Mouse (Mus musculus) gastrocnemius, postnatal 10 days (tissue): ENCODE results near the gene Fam221b. TPM values are rescaled to one million over a fixed set of nuclear protein-coding genes. Genes with fewer than 3 reads are reported as not detected.

Source experiments
- DNase-seq: peaks from one replicate; pipeline ENCODE4 v3.0.0; 2021; ENCODE audit warnings: mixed read lengths
- long read RNA-seq, 2 experiments: library from polyadenylated mRNA; stranded (forward); transcript quantifications; one replicate each; pipeline ENCODE4 v2.0.0; 2021
- total RNA-seq, 2 experiments: library from RNA; stranded (reverse); gene quantifications; 2 replicates each; pipeline ENCODE4 v1.2.3; 2021

The Fam221b gene
- total RNA-seq: under 1 TPM; 0.18 to 0.26 TPM
- long read RNA-seq, experiment 1: 0 reads
- long read RNA-seq, experiment 2: 0 reads

DNA sequence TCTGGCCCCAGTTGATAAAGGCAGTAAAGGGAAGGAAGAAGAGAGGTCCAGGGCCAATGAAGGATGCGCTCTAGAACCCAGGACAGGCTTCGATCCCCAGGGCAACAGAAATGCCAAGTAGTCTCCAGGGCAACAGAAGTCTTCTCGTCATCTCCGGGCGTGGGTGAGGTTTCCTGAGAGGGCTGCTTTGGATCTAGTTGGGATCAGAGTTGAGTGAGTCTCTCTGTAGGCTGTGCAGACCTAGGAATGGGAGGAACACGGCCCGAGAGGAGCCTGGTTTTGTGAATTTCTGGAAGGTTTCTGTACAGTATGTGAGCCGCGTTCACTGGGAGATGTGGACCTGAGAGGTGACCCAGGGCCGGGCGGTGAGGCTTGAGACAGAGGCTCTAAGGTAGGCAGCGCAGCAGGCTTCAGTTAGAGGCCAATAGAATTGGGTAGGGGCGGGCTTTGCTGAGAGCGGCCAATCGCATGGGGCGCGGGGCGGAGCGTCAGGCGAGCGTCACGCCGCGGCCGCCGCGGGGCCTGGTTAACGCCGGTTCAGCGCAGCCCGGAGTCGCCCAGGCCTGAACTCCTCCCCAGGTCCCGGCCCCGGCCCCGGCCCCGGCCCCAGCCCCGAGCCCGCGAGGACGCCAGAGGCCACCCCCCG lies at the start of gene Fam221b, which contains the start of gene Tmem8b:
TSS of gene Fam221b (minus strand) at position 364 of the 646 bp plus-strand sequence.
TSS of gene Tmem8b (plus strand) at position 190 of the 646 bp plus-strand sequence.
- DNase-seq: peak; percentile 89

DNA sequence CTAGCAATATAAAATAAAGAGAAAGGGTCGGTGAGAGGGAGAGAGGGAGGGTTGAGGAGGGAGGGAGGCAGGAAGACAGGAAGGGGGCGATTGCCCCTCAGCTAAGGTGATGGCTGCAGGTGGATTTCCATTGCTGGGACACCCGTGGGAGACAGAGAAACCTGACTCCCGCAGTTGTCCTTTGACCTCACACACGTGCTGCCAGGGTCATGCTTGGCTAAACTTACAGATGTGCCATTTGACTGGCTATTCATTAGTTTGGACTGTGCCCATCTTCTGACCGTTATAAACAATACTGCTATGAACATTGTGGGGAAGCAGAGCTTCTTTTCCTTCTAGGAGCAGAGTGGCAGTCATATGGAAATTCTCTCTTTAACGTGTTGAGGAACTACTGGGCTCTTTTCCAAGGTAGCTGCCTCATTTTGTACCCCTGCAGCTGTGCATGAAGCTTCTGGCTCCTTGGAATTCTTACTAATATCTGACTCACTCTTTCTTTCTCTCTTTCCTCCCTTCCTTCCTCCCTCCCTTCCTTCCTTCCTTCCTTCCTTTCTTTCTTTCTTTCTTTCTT lies 44.8 kb upstream of the Fam221b start:
- no peak for DNase-seq

DNA sequence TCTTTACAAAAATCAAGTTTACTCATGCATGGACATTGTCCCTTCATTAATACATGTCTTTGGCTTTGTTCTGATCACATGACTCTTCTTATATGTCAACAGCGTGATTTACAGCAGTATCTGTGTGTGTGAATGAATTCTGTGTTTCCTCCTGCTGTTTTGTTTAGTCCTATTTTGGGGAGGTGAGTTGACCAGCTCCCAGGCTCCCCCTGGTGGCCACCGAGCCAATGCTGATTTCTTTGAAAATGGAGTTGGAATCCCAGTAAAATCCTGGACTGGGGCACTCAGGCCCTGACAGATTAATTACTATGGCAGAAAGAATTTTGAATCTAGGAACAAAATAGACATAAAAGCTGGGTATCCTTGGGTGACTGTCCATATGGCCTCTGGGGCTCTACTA lies 42.9 kb upstream of the Fam221b start:
- peak; percentile 93 for DNase-seq

DNA sequence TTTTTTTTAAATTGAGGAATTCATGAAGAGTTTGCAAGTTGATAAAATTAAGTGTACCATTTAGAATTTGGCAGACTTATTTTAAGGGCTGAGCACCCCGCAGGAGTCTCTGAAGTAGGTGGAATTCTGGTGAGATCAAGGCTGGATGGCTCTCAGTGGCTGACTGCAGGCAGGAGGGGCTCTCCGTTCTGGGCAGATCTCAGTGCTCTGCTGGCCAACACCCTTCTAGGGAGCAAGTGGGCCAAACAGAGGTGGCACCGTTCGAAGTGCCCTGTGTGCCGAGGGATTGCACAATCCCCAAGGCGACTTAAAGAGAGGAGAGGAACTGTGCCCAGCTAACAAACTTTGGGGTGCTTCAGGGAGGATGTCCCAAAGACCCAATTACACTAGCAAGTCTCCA lies 40.9 kb upstream of the Fam221b start, which contains the start of gene Olfr71:
TSS of gene Olfr71 (minus strand) at position 387 of the 400 bp plus-strand sequence.
- DNase-seq: no peak

DNA sequence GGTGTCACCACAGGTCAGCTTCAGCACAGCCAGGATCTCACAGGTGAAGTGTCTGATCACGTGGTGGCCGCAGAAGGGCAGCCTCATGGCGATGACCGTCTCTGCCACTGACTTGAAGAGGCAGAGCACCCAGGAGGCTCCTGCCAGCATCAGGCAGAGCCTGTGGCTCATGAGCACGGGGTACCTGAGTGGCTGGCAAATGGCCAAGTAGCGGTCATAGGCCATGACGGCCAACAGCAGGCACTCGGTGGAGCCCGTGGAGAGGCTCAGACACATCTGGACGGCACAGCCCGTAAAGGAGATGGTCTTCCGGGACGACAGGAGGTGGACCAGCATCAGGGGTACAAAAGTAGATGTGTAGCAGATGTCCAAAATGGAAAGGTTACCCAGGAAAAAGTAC lies 37.0 kb upstream of the Fam221b start:
- DNase-seq: no peak

DNA sequence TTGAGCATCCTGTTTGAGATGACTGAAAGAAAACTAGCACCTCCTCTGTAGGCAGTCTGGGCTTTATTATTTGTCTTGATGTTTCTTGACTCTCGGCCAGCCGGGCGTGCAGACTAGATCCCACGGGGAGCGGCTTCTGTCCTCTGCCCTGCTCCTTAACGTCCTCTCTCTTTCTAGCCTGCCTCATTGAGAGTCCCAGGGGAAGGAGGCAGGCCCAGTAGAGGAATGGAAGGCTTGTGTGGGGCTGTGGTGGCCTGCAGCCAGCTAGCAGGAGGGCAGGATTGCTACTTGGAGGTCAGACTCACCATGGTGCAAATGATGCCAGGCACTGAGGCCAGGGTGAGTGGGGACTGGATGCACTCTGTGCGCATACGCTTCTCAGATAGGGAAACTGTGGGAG lies 34.9 kb upstream of the Fam221b start:
- DNase-seq: no peak

DNA sequence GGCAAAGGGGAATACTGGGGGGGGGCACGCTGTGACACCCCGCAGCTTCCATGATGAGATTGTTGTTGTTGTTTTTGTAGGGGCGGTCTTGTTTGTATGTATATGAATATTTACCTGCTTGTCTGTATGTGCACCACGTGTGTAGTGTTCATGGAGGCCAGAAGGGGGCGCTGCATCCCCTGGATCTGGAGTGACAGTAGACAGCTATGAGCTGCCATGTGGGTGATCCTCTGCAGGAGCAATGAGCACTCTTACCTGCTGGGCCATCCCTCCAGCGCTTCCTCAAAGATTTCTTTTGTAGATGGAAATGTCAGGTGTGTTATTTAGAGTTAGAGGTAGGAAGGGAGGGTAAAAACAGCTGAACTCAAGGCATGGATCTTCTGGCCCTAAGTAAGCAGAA lies 34.5 kb upstream of the Fam221b start:
- DNase-seq: no peak

DNA sequence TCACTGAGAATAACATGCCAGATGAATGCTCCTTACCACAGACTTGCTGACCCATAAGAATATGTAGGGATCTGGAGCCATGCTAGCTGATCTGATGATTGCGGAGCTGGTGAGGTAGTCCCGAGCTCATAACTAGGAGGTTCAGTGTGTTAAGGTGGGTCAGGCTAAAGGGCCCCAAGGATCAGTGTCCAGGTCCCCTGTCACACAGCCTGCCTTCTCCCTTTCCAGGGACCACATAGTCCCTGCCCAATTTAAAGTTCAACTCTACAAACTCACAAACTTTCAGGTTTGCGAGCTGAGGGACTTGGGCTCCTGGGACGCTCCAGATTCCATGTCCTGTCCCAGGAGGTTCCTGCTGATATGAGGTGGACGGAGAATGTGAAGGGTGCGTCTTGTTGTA lies 31.8 kb upstream of the Fam221b start, which contains the start of gene Olfr70:
TSS of gene Olfr70 (minus strand) at position 101 of the 400 bp plus-strand sequence.
- DNase-seq: no peak

DNA sequence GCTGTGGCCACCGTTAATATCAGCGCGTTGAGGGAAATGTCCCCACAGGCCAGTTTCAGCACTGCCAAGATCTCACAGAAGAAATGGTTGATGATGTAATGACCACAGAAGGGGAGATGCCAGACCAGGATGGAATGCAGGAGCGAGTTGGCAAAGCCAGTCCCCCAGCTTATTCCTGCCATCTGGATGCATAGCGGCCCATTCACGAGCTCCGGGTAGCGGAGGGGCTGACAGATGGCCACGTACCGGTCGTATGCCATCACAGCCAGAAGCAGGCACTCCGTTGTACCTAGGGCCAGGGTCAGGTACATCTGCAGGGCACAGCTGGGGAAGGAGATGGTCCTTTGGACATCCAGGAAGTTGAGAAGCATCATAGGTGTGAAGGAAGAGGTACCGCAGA lies 27.6 kb upstream of the Fam221b start:
- DNase-seq: no peak

DNA sequence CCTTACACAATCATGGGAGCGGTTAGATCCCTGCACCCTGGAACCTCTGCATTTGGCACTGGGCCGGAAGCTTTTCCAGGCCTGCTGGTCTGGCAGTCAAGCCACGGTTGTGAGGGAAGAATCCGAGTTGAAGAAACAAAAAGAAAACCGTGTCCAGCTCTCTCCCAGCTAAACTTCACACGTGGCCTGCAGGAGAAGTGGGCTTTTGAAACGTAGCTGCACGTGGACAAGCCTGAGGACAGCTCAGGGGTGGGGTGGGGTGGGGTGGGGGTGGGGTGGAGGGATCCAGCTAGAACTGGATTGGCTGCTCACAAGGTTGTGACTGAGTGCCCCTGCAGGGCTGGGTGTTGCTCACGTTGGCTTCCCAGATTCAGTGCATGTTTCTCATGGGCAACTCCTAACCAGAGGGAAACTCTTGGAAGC lies 26.3 kb upstream of the Fam221b start:
- DNase-seq: peak; percentile 59

DNA sequence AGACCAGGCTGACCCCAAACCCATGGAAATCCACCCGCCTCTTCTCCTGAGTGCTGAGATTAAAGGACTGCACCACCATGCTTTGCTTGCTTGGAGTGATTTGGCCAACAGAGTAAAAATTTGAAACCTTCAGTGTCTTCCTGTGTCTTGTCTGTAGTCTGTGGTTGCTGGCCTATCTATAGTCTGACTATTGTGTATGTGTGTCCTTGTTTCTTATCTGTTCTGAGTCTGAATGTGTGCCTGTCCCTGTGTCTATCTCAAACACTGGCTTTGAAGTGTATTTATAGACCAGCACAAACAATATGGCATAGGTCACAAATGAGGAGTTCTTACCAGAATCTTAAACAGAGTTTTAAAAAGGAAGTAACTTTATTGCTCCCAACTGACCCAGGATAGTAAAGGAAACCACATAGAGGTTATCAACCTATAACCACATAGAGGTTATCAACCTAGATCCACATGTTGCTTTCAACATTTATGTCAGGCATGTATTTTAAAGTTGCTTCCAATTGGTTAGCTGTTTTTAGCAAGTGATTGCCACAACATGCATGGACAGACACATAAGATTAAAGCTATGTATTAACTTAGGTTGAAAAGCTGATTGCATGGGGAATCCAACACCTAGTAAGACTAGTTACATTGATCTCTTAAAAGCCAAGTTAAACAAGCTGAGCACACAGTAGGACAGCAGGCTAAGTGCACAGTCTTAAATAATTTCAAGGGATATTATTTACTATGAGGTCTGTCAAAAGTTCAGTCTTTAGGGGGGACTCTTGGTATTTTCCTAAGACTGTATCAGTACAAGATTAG lies 25.7 kb upstream of the Fam221b start:
- DNase-seq: no peak

DNA sequence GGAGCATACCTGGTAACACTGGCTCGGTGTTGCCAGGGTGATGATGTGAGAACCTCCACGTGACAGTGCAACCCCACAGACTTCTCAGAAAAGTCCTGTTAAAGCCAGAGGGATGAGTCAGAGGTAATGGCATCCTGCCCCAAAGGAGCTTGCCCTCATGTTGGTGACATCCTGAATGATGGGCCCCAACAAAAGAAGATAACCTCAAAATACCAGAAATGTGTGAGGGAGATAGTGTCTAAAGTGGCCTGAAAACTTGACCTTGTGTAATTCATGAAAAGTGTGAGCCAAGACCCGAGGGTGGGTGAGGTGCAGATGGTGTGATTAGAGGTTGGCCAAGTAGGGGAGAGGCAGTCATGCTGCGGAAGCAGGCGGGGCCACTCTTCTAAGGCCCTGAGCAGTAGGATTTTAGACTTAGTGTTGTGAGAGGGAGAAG lies 24.9 kb upstream of the Fam221b start:
- no peak for DNase-seq

DNA sequence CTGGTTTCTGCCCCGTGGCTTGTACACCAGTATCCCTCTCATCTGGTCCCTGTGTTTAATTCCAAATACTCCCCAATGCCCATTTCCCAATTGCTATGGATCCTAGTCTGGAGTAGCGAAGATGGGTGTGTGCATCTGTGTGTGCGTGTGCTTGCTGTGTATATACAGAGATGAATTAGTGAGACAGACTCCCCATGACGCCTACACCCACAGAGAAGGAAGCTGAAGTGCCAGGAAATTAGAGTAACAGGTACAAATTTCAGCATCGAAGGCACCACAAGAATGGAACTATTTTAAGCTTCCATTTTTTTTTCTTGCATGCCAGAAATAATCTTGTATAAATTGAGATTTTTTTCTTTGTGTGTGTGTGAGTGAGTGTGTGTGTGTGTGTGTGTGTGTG lies 22.1 kb upstream of the Fam221b start:
- no peak for DNase-seq

DNA sequence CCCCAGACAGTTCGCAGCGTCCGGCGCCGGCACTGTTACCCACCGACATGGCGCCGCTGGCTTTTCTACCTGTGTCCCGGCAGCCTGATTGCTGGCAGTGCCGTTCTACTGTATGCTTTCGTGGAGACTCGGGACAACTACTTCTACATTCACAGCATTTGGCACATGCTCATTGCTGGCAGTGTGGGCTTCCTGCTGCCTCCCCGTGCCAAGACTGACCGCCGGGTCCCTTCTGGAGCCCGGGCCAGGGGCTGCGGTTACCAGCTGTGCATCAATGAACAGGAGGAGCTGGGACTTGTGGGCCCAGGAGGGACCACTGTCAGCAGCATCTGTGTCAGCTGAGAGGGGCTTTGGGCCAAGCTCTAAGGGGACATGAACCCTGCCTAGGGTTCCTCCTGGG lies 21.1 kb upstream of the Fam221b start:
- no peak for DNase-seq

DNA sequence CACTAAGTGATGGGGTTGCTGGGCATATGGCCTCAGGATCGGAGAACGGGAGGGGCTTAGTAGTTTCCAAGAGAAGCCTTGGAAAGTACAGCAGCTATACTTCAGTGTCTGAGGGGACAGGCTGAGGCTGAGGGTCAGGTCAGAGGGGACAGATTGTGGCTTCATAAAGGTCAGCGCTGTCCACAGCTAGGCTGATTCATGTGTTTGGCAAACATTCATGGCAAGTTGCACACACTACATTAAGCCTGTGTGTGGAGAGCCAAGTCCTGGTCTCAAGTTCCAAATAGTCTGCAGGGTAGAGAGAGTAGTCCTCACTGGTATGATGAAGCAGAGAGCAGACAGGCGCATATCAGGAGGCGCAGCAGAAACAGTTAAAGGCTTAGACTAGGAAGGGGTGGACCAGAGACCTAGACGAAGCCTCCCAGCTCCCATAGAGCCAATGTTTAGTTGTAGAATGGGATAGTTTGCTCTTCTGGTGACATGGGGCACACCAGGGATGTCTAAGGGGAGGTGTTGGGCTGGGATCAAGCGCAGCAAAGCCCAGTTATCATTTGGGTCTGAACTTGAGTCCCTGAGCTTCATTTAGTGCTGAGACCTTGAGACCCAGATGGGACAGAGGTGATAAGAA lies 10.6 kb upstream of the Fam221b start:
- peak; percentile 35 for DNase-seq

DNA sequence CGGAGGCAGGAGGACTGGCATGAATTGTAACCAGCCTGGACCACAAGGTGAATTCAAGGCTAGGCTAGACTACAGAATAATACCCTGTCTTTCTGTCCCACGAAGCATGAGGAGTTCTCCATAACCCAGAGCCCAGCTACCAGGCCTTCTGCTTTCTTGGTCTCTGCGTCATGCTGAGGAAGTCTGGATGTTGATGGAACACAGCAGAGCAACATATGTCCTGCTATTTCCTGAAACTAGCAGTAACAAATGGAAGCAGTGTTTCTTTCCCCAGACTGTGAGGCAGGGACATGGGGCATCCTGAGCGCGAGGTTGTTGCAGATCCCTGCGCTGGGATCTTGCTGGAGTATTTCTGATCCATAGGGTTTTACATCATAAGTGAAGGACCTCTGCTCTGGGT lies 9.6 kb upstream of the Fam221b start:
- no peak for DNase-seq

DNA sequence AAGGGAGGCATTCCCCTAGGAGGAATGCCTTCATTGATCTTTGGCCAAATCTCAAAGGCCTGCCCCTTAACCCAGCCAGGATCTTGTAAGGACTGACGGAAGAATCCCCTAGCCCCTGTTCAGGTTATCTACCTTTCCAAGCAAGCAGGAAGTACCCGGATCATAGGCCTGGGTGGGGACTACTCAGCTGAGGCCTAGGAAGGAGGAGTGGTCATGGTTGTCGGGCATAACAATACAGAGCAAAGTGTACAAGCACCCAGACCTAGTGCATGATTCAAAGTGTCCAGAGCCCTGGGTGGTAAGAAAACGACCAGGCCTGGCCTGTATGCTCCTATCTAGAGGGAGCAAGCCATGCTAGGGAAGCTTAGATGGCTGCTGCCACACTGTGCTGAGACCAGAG lies 6.7 kb upstream of the Fam221b start:
- no peak for DNase-seq

DNA sequence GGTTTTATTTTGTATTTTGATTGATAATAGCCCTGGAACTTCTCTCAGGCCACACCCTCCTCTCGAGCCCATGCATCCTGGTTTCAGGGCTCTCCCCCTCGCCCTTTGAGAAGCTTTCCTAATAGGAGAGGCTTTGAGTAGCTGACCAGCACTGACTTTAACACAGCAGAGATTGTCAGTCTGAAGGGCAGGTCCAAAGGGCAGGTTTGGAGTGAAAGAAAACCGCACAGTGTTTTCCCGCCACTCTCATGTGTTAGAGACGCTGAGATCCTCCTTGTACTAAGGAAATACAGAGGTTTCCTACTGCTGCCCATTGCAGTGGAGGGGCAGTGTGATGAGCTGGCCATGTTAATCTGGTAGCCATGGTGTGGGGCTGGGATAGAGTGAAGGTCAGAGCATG lies 6.0 kb upstream of the Fam221b start:
- no peak for DNase-seq

DNA sequence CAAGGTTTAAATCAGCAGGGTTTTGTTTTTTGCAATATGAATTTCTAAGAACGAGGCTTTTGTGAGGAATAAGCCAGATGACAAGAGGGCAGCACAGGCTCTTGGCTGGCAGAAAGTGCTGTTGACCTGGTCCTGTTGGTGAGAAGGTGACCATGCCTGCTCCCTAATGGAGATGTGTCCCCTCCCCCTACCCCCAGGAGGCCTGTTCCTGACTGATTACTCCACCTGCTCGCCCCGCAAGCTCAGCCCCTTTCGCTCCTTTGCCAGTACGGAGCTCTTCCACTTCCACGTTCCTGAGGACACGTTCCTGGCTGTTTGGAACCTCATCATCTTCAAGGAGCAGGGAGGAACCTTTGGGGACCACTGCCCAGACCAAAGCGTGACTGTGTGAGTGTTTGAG lies 4.8 kb upstream of the Fam221b start:
- no peak for DNase-seq

DNA sequence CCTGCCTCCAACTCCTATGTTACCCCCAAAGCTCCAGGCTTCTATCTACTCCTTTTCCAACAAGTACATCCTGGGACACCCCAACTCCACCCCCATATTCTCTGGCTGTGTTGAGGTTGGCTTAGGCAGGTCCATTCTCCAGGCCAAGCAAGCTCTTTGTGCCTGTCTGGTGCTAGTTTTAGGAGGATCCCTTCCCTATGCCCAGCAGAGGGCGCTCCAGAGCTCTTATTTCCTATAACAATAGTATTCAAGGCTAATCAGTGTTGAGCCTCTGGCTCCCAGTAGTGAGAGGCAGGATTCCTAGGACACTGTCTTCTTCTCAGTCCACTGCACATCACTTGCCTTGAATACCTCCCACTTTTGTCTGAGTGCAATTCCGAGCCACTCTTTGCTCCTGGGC lies 3.1 kb upstream of the Fam221b start:
- DNase-seq: peak; percentile 94

DNA sequence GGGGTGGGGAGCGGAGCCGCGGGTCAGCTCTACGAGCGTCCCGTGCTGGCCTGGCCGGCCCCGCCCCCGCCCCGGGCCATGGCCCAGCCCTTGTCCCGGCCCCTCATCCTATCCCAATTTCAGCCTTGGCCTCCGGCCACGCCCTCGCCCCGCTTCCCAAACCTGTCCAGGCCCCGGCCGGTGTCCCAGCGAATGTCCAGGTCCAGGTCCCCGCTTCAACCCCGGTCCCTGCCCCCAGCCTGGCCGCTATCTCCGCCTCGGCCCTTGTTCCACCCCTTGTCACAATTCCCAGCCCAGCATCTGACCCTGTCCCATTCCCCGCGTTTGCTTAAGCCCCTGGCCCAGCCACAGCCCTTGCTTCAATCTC lies 466 bp upstream of the Fam221b start:
- DNase-seq: peak; percentile 75

DNA sequence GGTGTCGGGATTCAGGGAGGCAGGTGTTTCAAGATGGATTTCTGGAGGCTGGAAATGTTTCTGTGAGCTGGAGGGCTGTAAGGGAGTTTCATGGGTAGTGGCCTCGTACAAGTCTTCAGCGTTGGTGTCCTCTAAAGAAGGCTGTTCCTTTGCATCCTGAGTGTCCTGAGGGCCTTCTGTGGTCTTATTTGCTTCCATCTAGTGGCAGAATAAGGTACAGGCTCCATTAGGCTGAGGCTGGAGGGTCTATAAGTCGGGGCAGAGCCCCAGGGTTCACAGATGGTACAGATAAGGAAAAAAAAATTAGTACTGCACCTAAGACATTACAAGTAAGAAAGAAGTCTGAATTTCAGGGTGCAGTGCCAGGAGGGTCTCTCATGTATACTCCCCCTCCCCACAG lies 2.5 kb downstream of the Fam221b start:
- no peak for DNase-seq

DNA sequence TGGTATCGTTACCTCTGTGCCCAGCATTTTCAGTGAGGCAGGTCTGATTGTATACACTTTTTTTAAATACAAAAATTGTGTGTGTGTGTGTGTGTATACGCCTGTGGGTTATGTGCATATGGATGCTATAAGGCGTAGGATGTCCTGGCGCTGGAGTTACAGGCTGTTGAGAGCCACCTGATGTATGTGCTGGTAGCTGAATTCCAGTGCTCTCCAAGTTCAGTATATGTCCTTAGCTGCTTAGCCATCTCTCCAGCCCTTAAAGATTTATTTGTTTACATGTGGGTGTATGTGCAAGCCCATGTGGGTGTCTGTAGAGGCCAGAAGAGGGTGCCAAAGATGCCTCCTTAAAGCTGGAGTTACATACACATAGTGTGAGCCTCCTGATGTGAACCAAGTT lies 11.8 kb downstream of the Fam221b start:
- no peak for DNase-seq
